Mouse (Mus musculus) testis, postnatal 14 days (tissue): ENCODE measurements around the gene Colq.

Experiments used
- DNase-seq: peaks from one replicate; pipeline ENCODE4 v3.0.0; 2021; ENCODE audit warnings: low spot score

The Colq gene

GRCm38 (mm10) chr14:31525040-31525810 lies 65.9 kb downstream of the Colq start:
- no peak for DNase-seq

- no peak for DNase-seq
Measured at GRCm38 (mm10) chr14:31521318-31521717, 69.8 kb downstream of the Colq start.

GRCm38 (mm10) chr14:31519165-31519564 lies 72.0 kb downstream of the Colq start:
- DNase-seq = no peak

GRCm38 (mm10) chr14:31515895-31516294 lies 75.2 kb downstream of the Colq start:
- no peak for DNase-seq

- DNase-seq = no peak
Measured at GRCm38 (mm10) chr14:31510322-31510721, 80.8 kb downstream of the Colq start.

- no peak for DNase-seq
Measured at GRCm38 (mm10) chr14:31509911-31510310, 81.2 kb downstream of the Colq start.

GRCm38 (mm10) chr14:31506456-31506855 lies 84.7 kb downstream of the Colq start:
- no peak for DNase-seq

GRCm38 (mm10) chr14:31503406-31503805 lies 87.7 kb downstream of the Colq start:
- DNase-seq = no peak

- DNase-seq = no peak
Measured at GRCm38 (mm10) chr14:31499526-31499925, 91.6 kb downstream of the Colq start.

- no peak for DNase-seq
Measured at GRCm38 (mm10) chr14:31496241-31496646, 94.9 kb downstream of the Colq start.

- DNase-seq = no peak
Measured at GRCm38 (mm10) chr14:31495538-31495937, 95.6 kb downstream of the Colq start.

GRCm38 (mm10) chr14:31494975-31495455 lies 96.1 kb downstream of the Colq start, which contains the start of gene Mettl6:
Gene Mettl6, minus strand, starts transcription at chr14:31495040.
- DNase-seq = peak; percentile 92

- DNase-seq = no peak
Measured at GRCm38 (mm10) chr14:31494349-31494974, 96.7 kb downstream of the Colq start, which contains the start of gene Eaf1. Gene Eaf1, plus strand, starts transcription at chr14:31494399.

GRCm38 (mm10) chr14:31493901-31494300 lies 97.2 kb downstream of the Colq start:
- DNase-seq = no peak

- no peak for DNase-seq
Measured at GRCm38 (mm10) chr14:31488055-31488454, 103.1 kb downstream of the Colq start.

- DNase-seq = no peak
Measured at GRCm38 (mm10) chr14:31486465-31486864, 104.7 kb downstream of the Colq start.

GRCm38 (mm10) chr14:31482417-31482816 lies 108.7 kb downstream of the Colq start:
- DNase-seq = no peak

- DNase-seq = no peak
Measured at GRCm38 (mm10) chr14:31473297-31473696, 117.8 kb downstream of the Colq start.
